8 mouse cellular contexts compared by ENCODE assay signal in the genomic region with DNA sequence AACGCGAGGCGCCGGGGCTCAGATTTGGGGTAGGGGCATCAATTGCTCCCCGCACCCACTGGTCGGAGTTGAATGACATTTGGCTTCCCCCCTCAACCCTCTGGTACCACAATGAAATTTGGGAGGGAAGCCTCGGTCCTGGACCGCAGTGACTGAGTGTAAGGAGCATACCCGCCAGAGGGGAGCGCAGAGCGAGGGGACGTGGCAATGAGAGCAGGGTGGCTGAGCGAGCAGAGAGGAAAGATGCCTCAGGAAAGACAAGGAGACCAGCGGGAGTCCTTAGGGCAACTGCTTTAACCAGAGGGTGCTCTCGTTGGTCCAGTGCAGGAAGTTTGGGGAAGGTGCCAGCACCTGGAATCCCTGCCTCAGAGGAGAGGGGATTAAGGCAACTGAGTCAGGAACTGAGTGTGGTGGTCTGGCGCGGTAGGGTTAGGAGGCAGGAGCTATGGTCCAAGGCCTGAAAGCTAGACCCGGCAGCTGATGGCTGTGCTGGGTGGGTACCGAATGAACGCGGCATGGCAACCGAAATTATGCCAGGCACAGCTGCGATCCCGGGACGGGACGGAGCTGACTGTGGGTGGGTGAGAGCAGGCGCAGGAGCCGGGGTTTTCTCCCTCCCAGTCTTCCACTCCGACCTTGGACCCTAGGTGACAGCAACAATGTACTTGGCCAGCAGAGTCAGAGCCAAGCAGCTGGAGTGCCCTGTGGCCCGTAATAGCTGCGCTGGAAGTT. TPM values are rescaled to one million over a fixed set of nuclear protein-coding genes. Genes with fewer than 3 reads are reported as not detected.
A peak's percentile ranks its signal among the peaks of the same experiment; 100 is the strongest.
DNase-seq lines count a peak whose midpoint lies in the region; ATAC-seq and TF ChIP-seq lines count a peak whose summit lies in the region.

No protein-coding gene starts in this region.

- peaks cover 68% of the 10 kb centered on the region for H3K36me3 ChIP-seq in E14TG2a.4 (ENCODE audit: insufficient read depth, low read length)
- H3K36me3 ChIP-seq in embryonic facial prominence, embryonic 11.5 days (replicated peaks; ENCODE audit: control insufficient read depth, insufficient read depth, low read depth, low read length) = peaks cover 6% of the 10 kb centered on the region
- no peaks in the 10 kb centered on the region; the same call in 1 of the 2 replicates for H3K36me3 ChIP-seq in hindbrain, embryonic 11.5 days (ENCODE audit: control insufficient read depth, insufficient read depth, low read length)
- peaks cover 31% of the 10 kb centered on the region for H3K36me3 ChIP-seq in liver, embryonic 12.5 days
- peaks cover 65% of the 10 kb centered on the region for H3K36me3 ChIP-seq in neural tube, embryonic 15.5 days

- no peaks in the 10 kb centered on the region for H3K9me3 ChIP-seq in E14TG2a.4 (ENCODE audit: low read length)
- no peaks in the 10 kb centered on the region for H3K9me3 ChIP-seq in embryonic facial prominence, embryonic 11.5 days (replicated peaks; ENCODE audit: control insufficient read depth, low read length)
- H3K9me3 ChIP-seq in hindbrain, embryonic 11.5 days (ENCODE audit: control insufficient read depth, low read length) = no peaks in the 10 kb centered on the region
- no peaks in the 10 kb centered on the region for H3K9me3 ChIP-seq in liver, embryonic 12.5 days (replicated peaks)
- no peaks in the 10 kb centered on the region for H3K9me3 ChIP-seq in neural tube, embryonic 15.5 days (replicated peaks)

- no peak overlapping the region for H3K27ac ChIP-seq in embryonic facial prominence, embryonic 11.5 days (replicated peaks; ENCODE audit: low read depth, low read length)
- no peak overlapping the region for H3K27ac ChIP-seq in hindbrain, embryonic 11.5 days (ENCODE audit: low read depth, low read length)
- no peak overlapping the region for H3K27ac ChIP-seq in liver, embryonic 12.5 days
- no peak overlapping the region for H3K27ac ChIP-seq in neural tube, embryonic 15.5 days (replicated peaks)

- no peak for ATAC-seq in cerebellum, adult (ENCODE audit: insufficient number of reproducible peaks, low FRiP score, low TSS enrichment)
- peak; percentile 20 for ATAC-seq in embryonic facial prominence, embryonic 11.5 days (replicated peaks; ENCODE audit: insufficient number of reproducible peaks, low FRiP score, low TSS enrichment, low read depth)
- peak; percentile 30; the same call in 1 of the 2 replicates for ATAC-seq in hindbrain, embryonic 11.5 days (ENCODE audit: low FRiP score)
- no peak for ATAC-seq in liver, embryonic 12.5 days
- ATAC-seq in neural tube, embryonic 15.5 days (ENCODE audit: low FRiP score) = no peak; the same call in 1 of the 2 replicates

- peak overlapping the region; percentile 95 for H3K4me2 ChIP-seq in embryonic facial prominence, embryonic 11.5 days (ENCODE audit: low read depth, low read length)
- H3K4me2 ChIP-seq in hindbrain, embryonic 11.5 days (replicated peaks; ENCODE audit: low read depth, low read length) = peak overlapping the region; percentile 66
- H3K4me2 ChIP-seq in liver, embryonic 12.5 days = peak overlapping the region; percentile 67
- peak overlapping the region; percentile 59 for H3K4me2 ChIP-seq in neural tube, embryonic 15.5 days

- 2% methylated on average over 31 of the region's 31 CpGs for WGBS in embryonic facial prominence, embryonic 11.5 days
- WGBS in hindbrain, embryonic 11.5 days = 2% methylated on average over 31 of the region's 31 CpGs
- 5% methylated on average over 31 of the region's 31 CpGs for WGBS in liver, embryonic 12.5 days (ENCODE audit: insufficient replicate concordance)
- 3% methylated on average over 31 of the region's 31 CpGs for WGBS in neural tube, embryonic 15.5 days

- H3K9ac ChIP-seq in embryonic facial prominence, embryonic 11.5 days (replicated peaks; ENCODE audit: low read length) = peak overlapping the region; percentile 69
- H3K9ac ChIP-seq in hindbrain, embryonic 11.5 days (ENCODE audit: low read depth, low read length) = peak overlapping the region; percentile 58
- H3K9ac ChIP-seq in liver, embryonic 12.5 days = no peak overlapping the region
- H3K9ac ChIP-seq in neural tube, embryonic 15.5 days (replicated peaks) = peak overlapping the region; percentile 29

- DNase-seq in cerebellum, adult 11 months = peak; percentile 63
- DNase-seq in embryonic facial prominence, embryonic 11.5 days (ENCODE audit: low spot score) = peak; percentile 58
- DNase-seq in hindbrain, embryonic 11.5 days (ENCODE audit: low spot score) = peak; percentile 70
- no peak for DNase-seq in right cerebral cortex, adult 18-20 months

- H3K4me1 ChIP-seq in E14TG2a.4 (replicated peaks; ENCODE audit: low read depth, low read length) = peaks cover 83% of the 10 kb centered on the region
- peaks cover 22% of the 10 kb centered on the region for H3K4me1 ChIP-seq in embryonic facial prominence, embryonic 11.5 days (ENCODE audit: control insufficient read depth, insufficient read depth, low read length)
- H3K4me1 ChIP-seq in hindbrain, embryonic 11.5 days (replicated peaks; ENCODE audit: control insufficient read depth, insufficient read depth, low read length) = peaks cover 14% of the 10 kb centered on the region
- H3K4me1 ChIP-seq in liver, embryonic 12.5 days = peaks cover 44% of the 10 kb centered on the region
- H3K4me1 ChIP-seq in neural tube, embryonic 15.5 days = peaks cover 31% of the 10 kb centered on the region

- H3K4me3 ChIP-seq in E14TG2a.4 (replicated peaks; ENCODE audit: low read length) = peak overlapping the region; percentile 80
- peak overlapping the region; percentile 42 for H3K4me3 ChIP-seq in embryonic facial prominence, embryonic 11.5 days (ENCODE audit: low read depth, low read length)
- H3K4me3 ChIP-seq in hindbrain, embryonic 11.5 days (ENCODE audit: low read depth, low read length) = peak overlapping the region; percentile 32
- H3K4me3 ChIP-seq in liver, embryonic 12.5 days = peak overlapping the region; percentile 45
- H3K4me3 ChIP-seq in neural tube, embryonic 15.5 days (replicated peaks) = peak overlapping the region; percentile 33

- H3K27me3 ChIP-seq in E14TG2a.4 (ENCODE audit: insufficient read depth, low read length) = peaks cover 27% of the 10 kb centered on the region
- H3K27me3 ChIP-seq in embryonic facial prominence, embryonic 11.5 days (ENCODE audit: control insufficient read depth, insufficient read depth, low read length) = peaks cover 42% of the 10 kb centered on the region
- peaks cover 50% of the 10 kb centered on the region for H3K27me3 ChIP-seq in hindbrain, embryonic 11.5 days (ENCODE audit: control insufficient read depth, insufficient read depth, low read length)
- peaks cover 59% of the 10 kb centered on the region for H3K27me3 ChIP-seq in liver, embryonic 12.5 days (replicated peaks)
- H3K27me3 ChIP-seq in neural tube, embryonic 15.5 days (replicated peaks) = peaks cover 73% of the 10 kb centered on the region

- no peak for TF ChIP-seq CTCF in E14TG2a.4 (conservative IDR thresholded peaks at IDR 0.05; ENCODE audit: low read length)

RNA-seq across cellular contexts. Expression of a gene that starts 0.4 kb away (rescaled TPM):
- polyA plus RNA-seq in embryonic facial prominence, embryonic 11.5 days (2014; fragmentation: Nextera tagmentation; extraction: Ambion mirVana) = 6.3 and 8.7 TPM in 2 replicates
- 2.6 and 3.1 TPM in 2 replicates for polyA plus RNA-seq in hindbrain, embryonic 11.5 days (2014; fragmentation: Nextera tagmentation; extraction: Ambion mirVana)
- 8.1 and 9.2 TPM in 2 replicates for polyA plus RNA-seq in liver, embryonic 12.5 days (2016; fragmentation: Nextera tagmentation; extraction: Ambion mirVana)
- polyA plus RNA-seq in neural tube, embryonic 15.5 days (2015; fragmentation: Nextera tagmentation; extraction: Ambion mirVana) = 6.5 and 10.5 TPM in 2 replicates

RNA-seq across cellular contexts. Expression of a gene that starts 8.4 kb away (rescaled TPM):
- not detected in 2 replicates for polyA plus RNA-seq in embryonic facial prominence, embryonic 11.5 days (2014; fragmentation: Nextera tagmentation; extraction: Ambion mirVana)
- polyA plus RNA-seq in hindbrain, embryonic 11.5 days (2014; fragmentation: Nextera tagmentation; extraction: Ambion mirVana) = not detected in 2 replicates
- polyA plus RNA-seq in liver, embryonic 12.5 days (2016; fragmentation: Nextera tagmentation; extraction: Ambion mirVana) = not detected in 2 replicates
- polyA plus RNA-seq in neural tube, embryonic 15.5 days (2015; fragmentation: Nextera tagmentation; extraction: Ambion mirVana) = not detected in 2 replicates

RNA-seq across cellular contexts. Expression of a gene that starts 15.4 kb away (rescaled TPM):
- 11.0 and 11.8 TPM in 2 replicates for polyA plus RNA-seq in embryonic facial prominence, embryonic 11.5 days (2014; fragmentation: Nextera tagmentation; extraction: Ambion mirVana)
- polyA plus RNA-seq in hindbrain, embryonic 11.5 days (2014; fragmentation: Nextera tagmentation; extraction: Ambion mirVana) = 9.9 and 12.5 TPM in 2 replicates
- polyA plus RNA-seq in liver, embryonic 12.5 days (2016; fragmentation: Nextera tagmentation; extraction: Ambion mirVana) = 7.2 and 7.4 TPM in 2 replicates
- 48.6 and 54.7 TPM in 2 replicates for polyA plus RNA-seq in neural tube, embryonic 15.5 days (2015; fragmentation: Nextera tagmentation; extraction: Ambion mirVana)

RNA-seq across cellular contexts. Expression of a gene that starts 29.0 kb away (rescaled TPM):
- 65.3 and 71.2 TPM in 2 replicates for polyA plus RNA-seq in embryonic facial prominence, embryonic 11.5 days (2014; fragmentation: Nextera tagmentation; extraction: Ambion mirVana)
- 74.1 and 77.6 TPM in 2 replicates for polyA plus RNA-seq in hindbrain, embryonic 11.5 days (2014; fragmentation: Nextera tagmentation; extraction: Ambion mirVana)
- 41.1 and 45.5 TPM in 2 replicates for polyA plus RNA-seq in liver, embryonic 12.5 days (2016; fragmentation: Nextera tagmentation; extraction: Ambion mirVana)
- polyA plus RNA-seq in neural tube, embryonic 15.5 days (2015; fragmentation: Nextera tagmentation; extraction: Ambion mirVana) = 52.7 and 53.4 TPM in 2 replicates

RNA-seq across cellular contexts. Expression of a gene that starts 40.5 kb away (rescaled TPM):
- 2.1 TPM in 2 replicates for polyA plus RNA-seq in embryonic facial prominence, embryonic 11.5 days (2014; fragmentation: Nextera tagmentation; extraction: Ambion mirVana)
- 1.6 and 1.8 TPM in 2 replicates for polyA plus RNA-seq in hindbrain, embryonic 11.5 days (2014; fragmentation: Nextera tagmentation; extraction: Ambion mirVana)
- polyA plus RNA-seq in liver, embryonic 12.5 days (2016; fragmentation: Nextera tagmentation; extraction: Ambion mirVana) = 1.9 and 2.0 TPM in 2 replicates
- 18.9 and 25.0 TPM in 2 replicates for polyA plus RNA-seq in neural tube, embryonic 15.5 days (2015; fragmentation: Nextera tagmentation; extraction: Ambion mirVana)

Comparison
In these comparisons a context has a peak if more than half of its experiments do, and no peak if none do; other contexts are left out.
1. ATAC-seq: peak in embryonic facial prominence, embryonic 11.5 days (single experiment) and hindbrain, embryonic 11.5 days (single experiment); none in cerebellum, adult (single experiment), liver, embryonic 12.5 days (single experiment) and neural tube, embryonic 15.5 days (single experiment).
2. Peak in every context shown above with its lines, with median percentiles within 50 percentile points of each other: H3K4me3 ChIP-seq and H3K4me2 ChIP-seq.